Mouse (Mus musculus): ENCODE results near the gene Ripply3. TPM values are rescaled to one million over a fixed set of nuclear protein-coding genes. Genes with fewer than 3 reads are reported as not detected.

Ripply3 gene
- polyA plus RNA-seq, 1 experiment from 2014 or later = 2.8 TPM

DNA sequence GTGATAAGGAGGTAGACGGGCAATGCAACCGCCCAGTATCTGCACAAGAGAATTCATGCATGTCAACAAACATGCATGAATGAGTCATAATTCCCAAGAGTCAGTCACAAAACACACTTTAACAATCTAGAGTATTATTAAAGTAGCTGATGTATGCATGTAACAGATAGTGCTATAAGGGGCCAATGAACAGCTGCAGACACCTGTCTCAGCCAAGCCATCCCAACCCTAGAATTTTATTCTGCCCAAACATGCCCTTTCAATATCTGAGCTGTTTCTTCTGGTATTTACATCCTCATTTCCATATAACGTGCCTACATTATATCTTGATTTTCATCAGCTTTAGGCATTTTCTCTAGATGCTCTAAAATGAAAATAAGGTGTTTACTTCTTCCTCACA, 37.2 kb downstream of the Ripply3 start:
- H3K9ac ChIP-seq = no peak overlapping the region
- peaks cover 4% of the 10 kb centered on the region; the same call in 1 of the 2 replicates for H3K36me3 ChIP-seq (ENCODE audit: poor library complexity, severe bottlenecking)
- ATAC-seq = no peak
- H3K9me3 ChIP-seq (replicated peaks) = no peaks in the 10 kb centered on the region
- H3K27ac ChIP-seq = no peak overlapping the region
- H3K4me3 ChIP-seq = no peak overlapping the region
- WGBS = 91% methylated on average over 3 of the region's 3 CpGs
- no peaks in the 10 kb centered on the region for H3K27me3 ChIP-seq
- no peak overlapping the region for H3K4me2 ChIP-seq
- peaks cover 23% of the 10 kb centered on the region for H3K4me1 ChIP-seq

DNA sequence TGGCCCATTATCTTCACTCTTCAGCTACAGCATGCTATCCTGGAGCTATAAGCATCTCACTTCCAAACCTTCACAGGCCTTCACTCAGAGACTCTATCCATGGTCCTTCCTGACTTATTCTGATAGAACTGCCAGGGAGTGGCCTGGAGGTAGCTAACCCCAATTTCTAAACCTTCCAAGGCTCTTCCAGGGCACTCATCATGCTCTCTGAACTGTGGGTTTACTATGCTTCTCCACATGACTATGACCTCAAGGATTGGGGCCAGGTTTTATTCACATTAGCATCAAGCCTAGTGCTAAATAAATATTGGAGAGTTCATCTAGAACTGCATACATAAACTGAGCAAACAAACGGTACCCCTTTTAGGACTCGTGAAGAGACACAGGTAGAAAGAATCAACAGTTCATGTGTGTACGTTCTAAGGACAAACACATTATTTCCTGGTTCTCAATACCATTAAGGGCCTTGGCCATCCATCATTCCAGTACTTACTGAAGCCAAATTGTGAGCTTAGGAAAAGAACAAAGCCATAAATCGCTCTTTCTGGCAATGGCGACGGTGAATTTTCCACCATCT, 41.5 kb downstream of the Ripply3 start:
- no peaks in the 10 kb centered on the region for H3K9me3 ChIP-seq (replicated peaks)
- H3K27me3 ChIP-seq = no peaks in the 10 kb centered on the region
- H3K9ac ChIP-seq = peak overlapping the region; percentile 99
- H3K4me3 ChIP-seq = peak overlapping the region; percentile 88
- H3K36me3 ChIP-seq (ENCODE audit: poor library complexity, severe bottlenecking) = no peaks in the 10 kb centered on the region
- peak overlapping the region; percentile 74 for H3K4me2 ChIP-seq
- no peak for ATAC-seq
- WGBS = 5% methylated on average over 6 of the region's 6 CpGs
- peak overlapping the region; percentile 99 for H3K27ac ChIP-seq
- peaks cover 38% of the 10 kb centered on the region for H3K4me1 ChIP-seq

DNA sequence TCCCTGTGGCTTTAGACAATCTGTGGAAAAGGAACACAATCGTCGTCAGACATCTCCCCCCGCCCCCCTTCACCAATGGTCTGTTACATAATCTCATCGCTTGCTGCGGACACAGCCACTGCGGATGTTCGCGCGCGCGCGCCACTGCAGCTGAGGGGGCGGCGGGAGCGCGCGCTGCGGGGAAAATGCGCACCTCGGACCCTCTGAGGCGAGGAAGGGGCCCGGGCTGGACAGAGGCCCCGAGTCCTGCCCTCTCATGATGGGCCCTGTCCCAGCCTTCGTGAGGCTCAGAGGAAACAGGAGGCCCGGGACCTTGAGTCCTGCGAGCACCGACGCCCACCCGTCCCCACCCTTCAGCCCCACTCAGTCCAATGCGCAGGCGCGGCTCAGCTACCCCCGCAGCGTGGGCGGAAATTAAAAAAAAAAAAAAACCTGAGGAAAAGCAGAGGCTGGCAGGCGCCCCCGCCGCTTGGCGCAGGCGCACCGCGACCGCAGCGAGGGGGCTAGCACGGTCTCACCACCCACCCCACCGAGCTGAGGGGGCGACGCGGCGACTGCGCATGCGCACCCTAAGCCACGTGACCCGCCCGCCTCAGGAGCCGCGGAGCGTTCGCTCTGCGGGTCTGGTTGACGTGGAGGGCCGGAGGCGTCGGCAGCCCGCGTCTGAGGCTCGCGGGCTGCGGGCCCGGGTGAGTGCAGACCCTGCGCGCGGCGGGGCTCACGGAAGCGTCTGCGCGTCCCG, 42.1 kb downstream of the Ripply3 start, which contains the start of gene Ttc3:
Gene Ttc3 (plus strand): TSS at position 446 of the 742 bp plus-strand sequence.
- no peaks in the 10 kb centered on the region for H3K27me3 ChIP-seq
- peak; percentile 80 for ATAC-seq
- H3K27ac ChIP-seq = peak within 1 kb of the TSS; percentile 99
- H3K36me3 ChIP-seq (ENCODE audit: poor library complexity, severe bottlenecking) = no peaks in the 10 kb centered on the region
- H3K9me3 ChIP-seq (replicated peaks) = no peaks in the 10 kb centered on the region
- H3K9ac ChIP-seq = peak within 1 kb of the TSS; percentile 99
- H3K4me3 ChIP-seq = peak within 1 kb of the TSS; percentile 88
- under 1% methylated on average over 70 of the region's 79 CpGs for WGBS
- peak within 1 kb of the TSS; percentile 74 for H3K4me2 ChIP-seq
- peaks cover 41% of the 10 kb centered on the region for H3K4me1 ChIP-seq

DNA sequence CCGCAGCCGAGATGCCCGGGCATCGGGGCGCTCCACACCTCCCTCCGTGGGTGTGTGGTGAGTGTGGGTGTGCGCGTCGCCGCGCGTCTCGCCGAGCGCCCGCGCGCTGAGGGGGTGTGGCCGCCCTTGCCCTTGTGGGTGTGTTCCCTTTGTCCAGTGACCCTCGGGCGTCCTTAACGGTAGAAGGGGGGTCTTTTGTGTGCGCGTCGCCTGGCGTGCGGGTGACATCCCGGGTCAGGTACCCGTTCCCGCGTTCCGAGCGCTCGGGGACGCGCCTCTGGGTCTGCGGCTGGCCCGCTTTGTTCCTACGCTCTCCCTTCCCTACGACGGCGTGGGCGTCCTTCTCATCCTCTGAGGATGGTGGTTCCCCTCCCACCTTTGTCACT, 42.7 kb downstream of the Ripply3 start:
- WGBS = 0% methylated on average over 42 of the region's 43 CpGs

DNA sequence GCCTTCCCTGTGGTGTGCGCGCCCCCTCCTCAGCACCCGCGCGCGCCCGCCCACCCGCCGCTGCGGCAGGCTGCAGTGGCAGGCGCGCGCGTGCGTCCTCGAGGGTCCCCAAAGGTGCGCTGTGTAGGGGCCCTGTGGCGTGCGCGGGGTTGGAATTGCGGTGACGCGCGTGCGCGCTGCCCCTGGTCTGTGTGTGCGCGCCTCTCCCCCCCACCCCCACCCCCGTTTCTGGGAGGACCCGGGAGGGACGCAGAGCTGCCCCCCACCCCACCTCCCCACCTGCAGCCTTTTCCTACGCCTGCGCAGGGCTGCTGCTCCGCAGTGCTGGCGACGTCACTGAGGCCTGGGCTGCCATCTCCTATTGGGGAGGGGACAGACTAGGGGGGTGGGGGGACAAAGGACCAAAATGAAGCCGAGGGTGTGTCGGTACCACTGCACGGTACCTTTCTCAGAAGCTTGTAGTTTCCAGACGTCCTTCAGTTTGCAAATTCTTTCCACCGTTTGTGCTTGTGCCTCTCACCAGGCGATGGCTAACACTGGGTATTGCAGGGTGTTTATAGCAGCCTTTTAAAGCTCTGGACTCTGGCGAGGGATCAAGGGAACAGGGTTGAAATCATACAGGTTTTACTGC, 43.2 kb downstream of the Ripply3 start, which contains the start of gene Pigp:
Gene Pigp (minus strand): TSS at position 542 of the 631 bp plus-strand sequence.
- peak within 1 kb of the TSS; percentile 88 for H3K4me3 ChIP-seq
- H3K36me3 ChIP-seq (ENCODE audit: poor library complexity, severe bottlenecking) = no peaks in the 10 kb centered on the region
- no peaks in the 10 kb centered on the region for H3K9me3 ChIP-seq (replicated peaks)
- no peaks in the 10 kb centered on the region for H3K27me3 ChIP-seq
- H3K4me2 ChIP-seq = peak within 1 kb of the TSS; percentile 74
- WGBS = under 1% methylated on average over 35 of the region's 43 CpGs
- peak within 1 kb of the TSS; percentile 99 for H3K27ac ChIP-seq
- peak within 1 kb of the TSS; percentile 99 for H3K9ac ChIP-seq
- peaks cover 41% of the 10 kb centered on the region for H3K4me1 ChIP-seq
- ATAC-seq = peak; percentile 88

More for the DNA sequence above, 42.7 kb downstream of the Ripply3 start:
- peak; percentile 69 for ATAC-seq
- Histone ChIP-seq H3K27me3 (no peaks in the 10 kb centered on the region), H3K27ac (peak overlapping the region; percentile 99), H3K4me2 (peak overlapping the region; percentile 74), H3K9me3 (replicated peaks) (no peaks in the 10 kb centered on the region), H3K36me3 (ENCODE audit: poor library complexity, severe bottlenecking) (no peaks in the 10 kb centered on the region), H3K4me1 (peaks cover 41% of the 10 kb centered on the region), H3K4me3 (peak overlapping the region; percentile 88), H3K9ac (peak overlapping the region; percentile 99)

DNA sequence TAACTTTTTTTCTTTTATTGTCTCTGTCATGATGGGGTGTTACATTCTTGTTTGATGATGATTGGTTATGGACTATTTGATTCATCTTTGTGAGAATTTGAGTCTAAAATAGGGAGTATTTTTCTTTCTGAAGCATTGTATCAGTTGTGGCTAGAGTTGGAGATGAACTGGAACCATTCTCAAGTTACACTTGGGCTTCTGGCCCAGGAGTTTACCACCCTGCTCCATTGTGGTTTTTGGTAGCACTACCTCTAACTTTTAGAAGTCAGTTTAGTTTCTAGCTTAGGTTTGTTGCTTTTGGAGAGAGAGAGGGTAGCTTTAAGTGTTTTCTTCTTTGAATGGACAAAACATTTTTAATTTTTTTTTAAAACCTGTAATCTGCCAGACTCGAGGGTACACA, 51.2 kb downstream of the Ripply3 start:
- Histone ChIP-seq H3K4me1 (peaks cover 10% of the 10 kb centered on the region), H3K27me3 (no peaks in the 10 kb centered on the region), H3K4me2 (no peak overlapping the region), H3K9ac (no peak overlapping the region), H3K9me3 (replicated peaks) (no peaks in the 10 kb centered on the region), H3K4me3 (no peak overlapping the region), H3K27ac (no peak overlapping the region), H3K36me3 (ENCODE audit: poor library complexity, severe bottlenecking) (no peaks in the 10 kb centered on the region)
- no peak for ATAC-seq
- 78% methylated on average over 1 of the region's 1 CpGs for WGBS

DNA sequence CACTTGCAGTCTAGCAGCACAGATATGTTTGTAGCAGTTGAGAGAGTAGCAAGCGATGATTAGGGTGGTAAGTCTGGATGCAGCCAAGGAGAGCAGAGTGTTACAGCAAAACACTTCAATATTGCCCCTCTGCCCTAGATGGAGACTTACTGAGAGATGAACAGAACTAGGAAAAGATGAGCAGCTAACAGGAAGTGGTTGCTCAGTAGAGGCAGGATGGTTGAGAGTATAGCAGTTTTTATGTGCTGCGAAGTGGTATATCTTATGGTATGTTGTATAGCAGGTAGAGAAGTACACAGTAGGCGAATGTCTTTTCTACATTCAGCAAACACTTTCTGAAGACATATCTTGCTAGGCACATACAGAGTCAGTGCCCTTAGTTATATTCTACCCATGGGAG, 55.1 kb downstream of the Ripply3 start:
- peaks cover 8% of the 10 kb centered on the region; the same call in 1 of the 2 replicates for H3K4me1 ChIP-seq
- no peak overlapping the region for H3K9ac ChIP-seq
- WGBS = 98% methylated on average over 3 of the region's 3 CpGs
- ATAC-seq = no peak
- no peak overlapping the region for H3K4me3 ChIP-seq
- no peak overlapping the region for H3K27ac ChIP-seq
- H3K9me3 ChIP-seq (replicated peaks) = no peaks in the 10 kb centered on the region
- H3K27me3 ChIP-seq = no peaks in the 10 kb centered on the region
- H3K4me2 ChIP-seq = no peak overlapping the region
- peaks cover 4% of the 10 kb centered on the region; the same call in 1 of the 2 replicates for H3K36me3 ChIP-seq (ENCODE audit: poor library complexity, severe bottlenecking)

Other genes with a start within 250 kb of the Ripply3 start
- 0.12 and 0.35 TPM in 2 replicates for gene Sim2, start 243.5 kb upstream of the Ripply3 start, polyA plus RNA-seq (2015; fragmentation: Nextera tagmentation; extraction: Ambion mirVana)
- gene Hlcs, start 14.8 kb upstream of the Ripply3 start, polyA plus RNA-seq (2015; fragmentation: Nextera tagmentation; extraction: Ambion mirVana) = 9.0 and 9.8 TPM in 2 replicates
- 644 and 681 TPM in 2 replicates for gene Ttc3, start 42.2 kb downstream of the Ripply3 start, polyA plus RNA-seq (2015; fragmentation: Nextera tagmentation; extraction: Ambion mirVana)
- gene Pigp, start 43.4 kb downstream of the Ripply3 start, polyA plus RNA-seq (2015; fragmentation: Nextera tagmentation; extraction: Ambion mirVana) = 120 and 126 TPM in 2 replicates
- 65.2 and 66.0 TPM in 2 replicates for gene Vps26c, start 198.4 kb downstream of the Ripply3 start, polyA plus RNA-seq (2015; fragmentation: Nextera tagmentation; extraction: Ambion mirVana)
- gene Dyrk1a, start 241.6 kb downstream of the Ripply3 start, polyA plus RNA-seq (2015; fragmentation: Nextera tagmentation; extraction: Ambion mirVana) = 12.7 and 14.5 TPM in 2 replicates

Measured in forebrain, embryonic 13.5 days (tissue).